Mouse (Mus musculus) spleen, adult 18-20 months (tissue): Measurements from ENCODE around the gene Scarb2.

Source experiments
- DNase-seq, 2 experiments: peaks; one replicate each; pipeline ENCODE4 v3.0.0; 2022; ENCODE audit warnings: mixed read lengths in 2 of 2

Gene Scarb2

GRCm38 (mm10) chr5:92490779-92491178 lies 15.9 kb downstream of the Scarb2 start:
- peak in 1 of 2 experiments; percentile 12 for DNase-seq

- no peak for DNase-seq
Measured at GRCm38 (mm10) chr5:92490304-92490703, 16.3 kb downstream of the Scarb2 start.

- DNase-seq, result no peak
Measured at GRCm38 (mm10) chr5:92489503-92489902, 17.1 kb downstream of the Scarb2 start.

- DNase-seq, result no peak
Measured at GRCm38 (mm10) chr5:92488961-92489360, 17.7 kb downstream of the Scarb2 start.

GRCm38 (mm10) chr5:92488408-92488807 lies 18.2 kb downstream of the Scarb2 start:
- no peak for DNase-seq

- no peak for DNase-seq
Measured at GRCm38 (mm10) chr5:92486758-92487157, 19.9 kb downstream of the Scarb2 start.

GRCm38 (mm10) chr5:92484880-92485279 lies 21.8 kb downstream of the Scarb2 start:
- DNase-seq, result peak; percentile 16 to 31

- no peak for DNase-seq
Measured at GRCm38 (mm10) chr5:92472863-92473262, 33.8 kb downstream of the Scarb2 start.

GRCm38 (mm10) chr5:92471531-92471930 lies 35.1 kb downstream of the Scarb2 start:
- DNase-seq, result no peak

GRCm38 (mm10) chr5:92469201-92470130 lies 37.2 kb downstream of the Scarb2 start:
- no peak for DNase-seq

- DNase-seq, result no peak
Measured at GRCm38 (mm10) chr5:92468234-92468633, 38.4 kb downstream of the Scarb2 start.

- DNase-seq, result no peak
Measured at GRCm38 (mm10) chr5:92467102-92467766, 39.4 kb downstream of the Scarb2 start.

GRCm38 (mm10) chr5:92465511-92465910 lies 41.1 kb downstream of the Scarb2 start:
- no peak for DNase-seq

GRCm38 (mm10) chr5:92461321-92461720 lies 45.3 kb downstream of the Scarb2 start:
- peak; percentile 25 to 64 for DNase-seq

GRCm38 (mm10) chr5:92458726-92459125 lies 47.9 kb downstream of the Scarb2 start:
- DNase-seq, result no peak

GRCm38 (mm10) chr5:92457410-92457809 lies 49.2 kb downstream of the Scarb2 start:
- DNase-seq, result no peak

GRCm38 (mm10) chr5:92452876-92453275 lies 53.8 kb downstream of the Scarb2 start:
- no peak for DNase-seq

GRCm38 (mm10) chr5:92446736-92447135 lies 59.9 kb downstream of the Scarb2 start:
- no peak for DNase-seq

GRCm38 (mm10) chr5:92445016-92445415 lies 61.6 kb downstream of the Scarb2 start:
- DNase-seq, result no peak

- DNase-seq, result no peak
Measured at GRCm38 (mm10) chr5:92442914-92443313, 63.7 kb downstream of the Scarb2 start.

GRCm38 (mm10) chr5:92441494-92441893 lies 65.1 kb downstream of the Scarb2 start:
- DNase-seq, result peak in 1 of 2 experiments; percentile 16

- no peak for DNase-seq
Measured at GRCm38 (mm10) chr5:92438540-92438939, 68.1 kb downstream of the Scarb2 start.

- peak; percentile 93 for DNase-seq
Measured at GRCm38 (mm10) chr5:92435025-92435584, 71.5 kb downstream of the Scarb2 start, which contains the start of gene Nup54. Nup54 (minus strand) TSS chr5:92435219.
